Mouse (Mus musculus) ES-E14 (cell line): ENCODE results near the gene Gba2. TPM values are rescaled to one million over a fixed set of nuclear protein-coding genes. Genes with fewer than 3 reads are reported as not detected.

Experiments used
- DNase-seq: peaks from one replicate; pipeline ENCODE4 v3.0.0-alpha.2; 2013; ENCODE audit warnings: low read depth, low spot score
- H3K27ac ChIP-seq: 2 replicates; pipeline ENCODE4 v1.5.1; 2012; ENCODE audit warnings: low read depth, mild to moderate bottlenecking, low read length, moderate library complexity, mixed read lengths; ENCODE audit not compliant: poor library complexity, insufficient read depth, severe bottlenecking
- H3K36me3 ChIP-seq: 2 replicates; pipeline ENCODE4 v1.6.1; 2012; ENCODE audit warnings: mild to moderate bottlenecking, low read length, moderate library complexity, mixed read lengths; ENCODE audit not compliant: control insufficient read depth, poor library complexity, insufficient read depth, severe bottlenecking
- H3K4me1 ChIP-seq, 2 experiments: fragments of 150-350 bp in 1 of 2; sonication (generic) in 1 of 2; 2 replicates each; pipeline ENCODE4 v1.6.1; 2012; ENCODE audit warnings: low read length in 2 of 2, mild to moderate bottlenecking in 1 of 2, mixed read lengths in 1 of 2; ENCODE audit not compliant: control insufficient read depth in 2 of 2, insufficient read depth in 2 of 2, poor library complexity in 1 of 2
- H3K4me3 ChIP-seq, 2 experiments: fragments of 150-350 bp in 1 of 2; sonication (generic) in 1 of 2; 2 replicates each; pipeline ENCODE4 v1.5.1; 2012; ENCODE audit warnings: low read length in 2 of 2, low read depth in 1 of 2, mild to moderate bottlenecking in 1 of 2, mixed read lengths in 1 of 2; ENCODE audit not compliant: insufficient read depth in 1 of 2, poor library complexity in 1 of 2, severe bottlenecking in 1 of 2
- H3K9ac ChIP-seq: 2 replicates; pipeline ENCODE4 v1.6.1; 2012; ENCODE audit warnings: low read depth, mild to moderate bottlenecking, low read length, mixed read lengths; ENCODE audit not compliant: poor library complexity, insufficient read depth, severe bottlenecking
- H3K9me3 ChIP-seq: fragments of 150-350 bp; sonication (generic); 2 replicates; pipeline ENCODE4 v1.6.1; 2012; ENCODE audit warnings: low read depth, mild to moderate bottlenecking, low read length; ENCODE audit not compliant: control insufficient read depth, insufficient read depth
- CHD2 ChIP-seq: IDR thresholded peaks from 2 replicates; pipeline ENCODE4 v1.6.1; 2014; ENCODE audit warnings: mild to moderate bottlenecking, low read depth, low read length, inconsistent platforms
- HCFC1 ChIP-seq: IDR thresholded peaks from 2 replicates; pipeline ENCODE4 v1.6.1; 2012; ENCODE audit warnings: low read length, inconsistent platforms, borderline replicate concordance; ENCODE audit not compliant: insufficient read depth
- MAFK ChIP-seq: IDR thresholded peaks from 2 replicates; pipeline ENCODE4 v1.6.1; 2014; ENCODE audit warnings: mild to moderate bottlenecking, low read depth, low read length, inconsistent platforms; ENCODE audit not compliant: insufficient read depth
- ZC3H11A ChIP-seq: IDR thresholded peaks from 2 replicates; pipeline ENCODE4 v1.6.1; 2012; ENCODE audit warnings: low read depth, mild to moderate bottlenecking, inconsistent platforms, low read length, borderline replicate concordance
- ZNF384 ChIP-seq: IDR thresholded peaks from 2 replicates; pipeline ENCODE4 v1.6.1; 2012; ENCODE audit warnings: low read depth, low read length, inconsistent platforms
- in situ Hi-C, 2 experiments: fragments of 600-800 bp; cut with MboI; formaldehyde crosslinking; loops; one replicate each; pipeline ENCODE4 v1.15.1; 2025; ENCODE audit warnings: low sequenced_read_pairs in 2 of 2, inconsistent platforms in 1 of 2; ENCODE audit not compliant: unreplicated experiment in 2 of 2
- total RNA-seq: library from RNA; depleted of rRNA; stranded (reverse); fragments of 300-350 nt; gene quantifications from 2 replicates; pipeline ENCODE4 v1.2.3, GENCODE M21; 2012

The Gba2 gene
- total RNA-seq, 1 experiment: 8.9 TPM

GRCm38 (mm10) chr4:43559519-43560242, 19.0 kb downstream of the Gba2 start:
- in situ Hi-C loops: no loop called here

GRCm38 (mm10) chr4:43558631-43559356, 19.9 kb downstream of the Gba2 start:
- peaks cover 25% of the 10 kb centered on the region for H3K36me3 ChIP-seq
- no peak; the same call in 1 of the 2 replicates for TF ChIP-seq CHD2
- no peak for TF ChIP-seq ZC3H11A
- TF ChIP-seq HCFC1: no peak
- TF ChIP-seq ZNF384: no peak
- TF ChIP-seq MAFK: no peak

More at GRCm38 (mm10) chr4:43559519-43560242, 19.0 kb downstream of the Gba2 start:
- Histone ChIP-seq H3K36me3 (peaks cover 19% of the 10 kb centered on the region), H3K9ac (peak overlapping the region; percentile 15; the same call in 1 of the 2 replicates), H3K9me3 (no peaks in the 10 kb centered on the region), H3K4me1 (peaks cover 25 to 34% of the 10 kb centered on the region in 2 experiments), H3K4me3 (no peak overlapping the region), H3K27ac (no peak overlapping the region)
- DNase-seq: no peak
- no peak for TF ChIP-seq ZC3H11A
- no peak for TF ChIP-seq CHD2
- no peak for TF ChIP-seq MAFK
- TF ChIP-seq ZNF384: no peak
- no peak for TF ChIP-seq HCFC1

GRCm38 (mm10) chr4:43558028-43558630, 20.5 kb downstream of the Gba2 start:
- peak overlapping the region; percentile 87 for H3K27ac ChIP-seq
- in situ Hi-C loops: no loop called here
- peaks cover 30% of the 10 kb centered on the region for H3K36me3 ChIP-seq
- peak; percentile 70 for DNase-seq
- peaks cover 25 to 32% of the 10 kb centered on the region in 2 experiments for H3K4me1 ChIP-seq
- peak overlapping the region; percentile 71 for H3K9ac ChIP-seq
- H3K9me3 ChIP-seq: no peaks in the 10 kb centered on the region
- TF ChIP-seq CHD2 (no peak; the same call in 1 of the 2 replicates), ZNF384 (no peak), HCFC1 (no peak), MAFK (no peak), ZC3H11A (no peak)
- peak overlapping the region; percentile 44 to 51 for H3K4me3 ChIP-seq

More at GRCm38 (mm10) chr4:43558631-43559356, 19.9 kb downstream of the Gba2 start:
- Histone ChIP-seq H3K27ac (peak overlapping the region; percentile 86), H3K4me3 (peak overlapping the region; percentile 44 to 51), H3K9me3 (no peaks in the 10 kb centered on the region), H3K9ac (peak overlapping the region; percentile 71), H3K4me1 (peaks cover 25 to 34% of the 10 kb centered on the region in 2 experiments)
- DNase-seq: peak; percentile 60
- in situ Hi-C loops: no loop called here

DNA sequence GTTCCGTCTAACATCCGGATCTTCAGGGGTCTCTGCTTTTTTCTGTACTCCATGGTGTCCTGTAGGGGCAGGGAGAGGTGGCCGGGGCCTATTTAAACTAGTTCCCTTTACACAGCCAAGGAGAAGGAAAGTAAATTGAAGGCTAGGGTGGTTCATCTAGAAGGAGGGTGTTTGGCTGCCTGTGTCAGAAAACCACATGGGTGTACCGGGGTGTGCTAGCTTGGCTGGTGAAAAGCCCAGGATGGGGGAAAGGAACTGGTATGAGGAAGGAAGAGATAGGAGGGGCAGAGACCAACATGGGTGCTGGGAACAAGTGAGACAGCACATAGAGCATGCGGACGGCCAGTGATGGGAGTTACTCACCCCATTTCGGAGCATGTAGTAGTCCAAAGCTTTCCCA, 22.7 kb downstream of the Gba2 start:
- TF ChIP-seq ZC3H11A (no peak), HCFC1 (no peak), CHD2 (no peak), ZNF384 (no peak), MAFK (no peak)
- Histone ChIP-seq H3K27ac (no peak overlapping the region), H3K9me3 (no peaks in the 10 kb centered on the region), H3K4me3 (no peak overlapping the region), H3K9ac (no peak overlapping the region), H3K4me1 (peaks cover 24 to 30% of the 10 kb centered on the region in 2 experiments), H3K36me3 (peaks cover 45% of the 10 kb centered on the region)
- DNase-seq: no peak
- in situ Hi-C loops: no loop called here
